Mouse (Mus musculus) heart, postnatal 0 days (tissue): ENCODE results near the gene Lmnb2. TPM values are rescaled to one million over a fixed set of nuclear protein-coding genes. Genes with fewer than 3 reads are reported as not detected.
A peak's percentile ranks its signal among the peaks of the same experiment; 100 is the strongest.

Experiments used
- ATAC-seq: fragments of 200-750 bp; cut with Nextera tagmentation; 2 replicates; pipeline ENCODE4 v1.8.0; 2017; ENCODE audit warnings: low read depth, moderate number of reproducible peaks, moderate library complexity; ENCODE audit not compliant: insufficient read depth
- DNase-seq: peaks from one replicate; pipeline ENCODE4 v3.0.0-alpha.2; 2016; ENCODE audit warnings: low spot score
- H3K27ac ChIP-seq: fragments of 300-500 bp; sonication (generic); 2 replicates; pipeline ENCODE4 v1.5.1; 2014; ENCODE audit warnings: low read depth, mild to moderate bottlenecking
- H3K27me3 ChIP-seq: fragments of 300-500 bp; sonication (generic); 2 replicates; pipeline ENCODE4 v1.6.1; 2014; ENCODE audit warnings: low read length, mixed read lengths; ENCODE audit not compliant: control insufficient read depth, insufficient read depth
- H3K36me3 ChIP-seq: fragments of 300-500 bp; sonication (generic); replicated peaks from 2 replicates; pipeline ENCODE4 v1.6.1; 2014; ENCODE audit warnings: low read length, mixed read lengths; ENCODE audit not compliant: control insufficient read depth, insufficient read depth
- H3K4me1 ChIP-seq: fragments of 300-500 bp; sonication (generic); 2 replicates; pipeline ENCODE4 v1.6.1; 2014; ENCODE audit warnings: antibody characterized with exemption; ENCODE audit not compliant: control insufficient read depth, insufficient read depth
- H3K4me2 ChIP-seq: fragments of 300-500 bp; sonication (generic); 2 replicates; pipeline ENCODE4 v1.6.1; 2014; ENCODE audit warnings: low read depth, mild to moderate bottlenecking, low read length, moderate library complexity
- H3K4me3 ChIP-seq: fragments of 300-500 bp; sonication (generic); 2 replicates; pipeline ENCODE4 v1.5.1; 2014; ENCODE audit warnings: low read depth, low read length
- H3K9ac ChIP-seq: fragments of 300-500 bp; sonication (generic); replicated peaks from 2 replicates; pipeline ENCODE4 v1.6.1; 2014; ENCODE audit warnings: low read depth, low read length, mixed read lengths
- H3K9me3 ChIP-seq: fragments of 300-500 bp; sonication (generic); replicated peaks from 2 replicates; pipeline ENCODE4 v1.6.1; 2016; ENCODE audit warnings: low read length; ENCODE audit not compliant: control insufficient read depth
- CTCF ChIP-seq: IDR thresholded peaks from 2 replicates; pipeline ENCODE4 v1.5.1; 2016; ENCODE audit warnings: antibody characterized with exemption, control low read depth, low read depth
- EP300 ChIP-seq: IDR thresholded peaks from 2 replicates; pipeline ENCODE4 v1.6.1; 2016; ENCODE audit warnings: antibody characterized with exemption, low read depth
- WGBS: fragments of 180-500 bp; shearing (Covaris S2); extraction: QIAGEN DNeasy Blood & Tissue Kit; methylation state at CpG from one replicate; pipeline ENCODE4 v1.1.7; 2014; 5-methylcytosine and 5-hydroxymethylcytosine counted together
- polyA plus RNA-seq: library from polyadenylated mRNA; unstranded; fragments of >200 nt; fragmentation: Nextera tagmentation; extraction: Ambion mirVana; gene quantifications from 2 replicates; pipeline ENCODE4 v1.2.1, GENCODE M21; 2015
- total RNA-seq: library from RNA; depleted of rRNA; stranded (reverse); fragments of >200 nt; gene quantifications from 2 replicates; pipeline ENCODE4 v1.2.3, GENCODE M21; 2014; ENCODE audit warnings: low replicate concordance

Lmnb2 gene
- total and polyA plus RNA-seq, 2 experiments from 2014 or later: 9.1 to 13.9 TPM

DNA sequence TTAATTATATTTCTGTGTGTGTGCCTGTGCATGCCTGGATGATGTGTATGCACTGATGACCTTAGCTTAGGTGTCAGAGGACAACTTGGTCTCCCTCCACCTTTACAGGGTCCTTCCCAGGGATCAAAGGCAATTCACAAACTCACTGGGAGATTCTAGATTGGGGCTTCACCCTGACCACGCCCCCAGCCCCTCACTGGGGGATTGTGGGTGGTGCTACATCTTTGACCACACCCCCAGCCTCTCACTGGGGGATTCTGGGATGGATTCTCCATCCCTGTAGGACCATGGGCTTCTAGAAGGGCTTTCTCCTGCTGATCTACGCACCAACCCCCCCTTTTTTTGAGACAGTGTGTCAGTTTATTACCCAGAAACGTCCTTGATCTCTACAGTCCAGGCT is 7.4 kb upstream of the Lmnb2 start:
- DNase-seq (no peak), ATAC-seq (no peak)
- H3K27ac ChIP-seq: no peak overlapping the region
- WGBS: 36% methylated on average over 3 of the region's 3 CpGs
- no peaks in the 10 kb centered on the region for H3K36me3 ChIP-seq
- H3K4me2 ChIP-seq: no peak overlapping the region
- H3K9ac ChIP-seq: no peak overlapping the region
- H3K27me3 ChIP-seq: no peaks in the 10 kb centered on the region
- no peak overlapping the region for H3K4me3 ChIP-seq
- H3K4me1 ChIP-seq: peaks cover 14% of the 10 kb centered on the region
- no peaks in the 10 kb centered on the region for H3K9me3 ChIP-seq
- TF ChIP-seq CTCF: no peak
- no peak for TF ChIP-seq EP300

DNA sequence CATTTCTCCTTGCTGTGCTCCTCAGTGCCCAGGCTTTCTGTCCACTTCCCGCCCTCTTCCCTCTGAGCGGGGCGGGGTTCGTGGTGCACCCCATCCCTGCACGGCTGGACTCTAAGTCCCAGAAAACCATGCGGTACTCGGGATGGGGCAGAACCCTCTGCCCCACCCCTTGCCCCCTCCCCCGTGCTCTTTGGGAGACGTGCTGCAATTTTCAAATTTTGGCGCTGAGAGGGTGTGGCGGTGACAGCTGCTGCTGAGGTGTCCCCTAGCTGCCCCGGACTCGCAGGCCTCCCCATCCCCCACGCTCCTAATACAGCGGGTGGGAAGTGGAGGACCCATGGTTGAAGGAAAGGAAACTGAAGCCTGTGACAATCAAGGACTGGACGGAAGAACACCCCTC is 3.9 kb upstream of the Lmnb2 start:
- peak overlapping the region; percentile 42 for H3K4me3 ChIP-seq
- H3K27ac ChIP-seq: peak overlapping the region; percentile 21; the same call in 1 of the 2 replicates
- DNase-seq (peak; percentile 41), ATAC-seq (peak; percentile 62)
- no peaks in the 10 kb centered on the region for H3K36me3 ChIP-seq
- peaks cover 15% of the 10 kb centered on the region for H3K4me1 ChIP-seq
- no peak for TF ChIP-seq EP300
- no peak for TF ChIP-seq CTCF
- H3K4me2 ChIP-seq: peak overlapping the region; percentile 58
- H3K9me3 ChIP-seq: no peaks in the 10 kb centered on the region
- 3% methylated on average over 16 of the region's 16 CpGs for WGBS
- no peaks in the 10 kb centered on the region for H3K27me3 ChIP-seq
- peak overlapping the region; percentile 42 for H3K9ac ChIP-seq

DNA sequence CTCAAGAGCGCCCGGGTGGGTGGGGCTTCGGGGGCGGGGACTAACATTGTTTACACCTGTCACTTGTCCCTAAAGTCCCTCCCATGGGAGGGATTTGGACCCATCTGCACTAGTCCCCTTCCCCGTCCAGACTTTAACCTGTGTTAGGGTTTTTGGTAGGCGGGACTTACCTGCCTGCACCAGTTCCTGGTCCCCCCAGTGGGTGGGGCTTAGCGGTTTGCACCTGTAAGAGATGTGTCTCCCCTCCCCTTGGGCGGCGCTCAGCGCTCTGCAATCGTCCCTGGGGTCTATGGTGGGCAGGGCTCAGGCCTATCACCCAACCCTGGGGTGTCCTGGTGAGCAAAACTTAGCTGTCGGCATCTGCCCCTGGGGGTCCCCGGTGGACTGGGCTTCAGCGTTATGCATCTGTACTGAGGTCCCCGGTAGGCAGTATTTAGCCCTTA is 688 bp downstream of the Lmnb2 start:
- Histone ChIP-seq H3K27me3 (no peaks in the 10 kb centered on the region), H3K36me3 (no peaks in the 10 kb centered on the region; the same call in 1 of the 2 replicates), H3K4me3 (peak overlapping the region; percentile 85), H3K4me1 (peaks cover 16% of the 10 kb centered on the region), H3K4me2 (peak overlapping the region; percentile 89), H3K9ac (peak overlapping the region; percentile 71), H3K9me3 (no peaks in the 10 kb centered on the region), H3K27ac (no peak overlapping the region)
- ATAC-seq (peak; percentile 3; the same call in 1 of the 2 replicates), DNase-seq (no peak)
- WGBS: 3% methylated on average over 15 of the region's 15 CpGs
- TF ChIP-seq EP300 (no peak), CTCF (no peak)

DNA sequence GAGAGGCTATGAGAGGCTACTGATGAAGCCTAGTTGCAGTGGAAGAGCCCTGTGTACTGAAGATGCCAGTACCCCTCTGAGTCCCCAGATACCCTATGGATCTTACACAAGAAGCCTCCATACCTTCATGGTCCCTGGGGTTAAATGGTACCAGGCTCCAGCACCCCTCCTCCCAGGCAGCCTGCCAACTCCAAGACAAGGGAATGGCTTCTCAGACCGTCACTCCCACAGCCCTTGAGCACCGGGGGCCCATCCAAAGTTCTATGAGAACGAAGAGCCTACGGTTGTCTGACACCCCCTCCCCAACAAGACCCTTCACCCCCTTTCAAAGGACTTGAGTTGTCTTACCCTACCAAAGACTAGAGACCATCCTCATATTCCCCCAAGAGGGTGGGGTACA is 2.3 kb downstream of the Lmnb2 start:
- Histone ChIP-seq H3K4me3 (no peak overlapping the region), H3K9ac (no peak overlapping the region), H3K4me2 (no peak overlapping the region), H3K36me3 (peaks cover 10% of the 10 kb centered on the region), H3K9me3 (no peaks in the 10 kb centered on the region), H3K4me1 (peaks cover 11% of the 10 kb centered on the region), H3K27me3 (no peaks in the 10 kb centered on the region), H3K27ac (no peak overlapping the region)
- DNase-seq (no peak), ATAC-seq (no peak)
- TF ChIP-seq EP300 (no peak), CTCF (no peak)
- WGBS: 64% methylated on average over 4 of the region's 4 CpGs

DNA sequence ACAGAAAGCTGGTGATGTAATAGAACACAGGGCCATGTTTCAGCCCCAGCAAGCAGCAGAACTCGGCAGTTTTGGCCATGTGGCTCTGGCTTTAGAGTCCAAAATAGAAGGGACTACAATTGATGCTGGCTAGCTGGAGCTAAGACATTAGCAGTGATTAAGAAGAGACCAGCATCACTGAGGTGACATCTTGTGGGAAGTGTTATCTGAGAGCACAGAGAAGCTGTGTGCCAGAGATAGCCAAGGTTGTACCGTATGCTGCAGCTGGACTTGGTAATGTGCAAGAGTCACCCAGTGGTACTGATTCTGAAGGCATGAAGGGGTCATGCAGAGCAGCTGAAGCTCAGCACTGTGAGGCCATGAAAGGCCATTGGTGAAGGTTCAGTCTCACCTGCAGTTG is 2.8 kb downstream of the Lmnb2 start:
- H3K4me2 ChIP-seq: no peak overlapping the region
- H3K9me3 ChIP-seq: no peaks in the 10 kb centered on the region
- TF ChIP-seq EP300: no peak
- no peak for TF ChIP-seq CTCF
- no peak for DNase-seq
- WGBS: 75% methylated on average over 2 of the region's 2 CpGs
- no peak overlapping the region for H3K4me3 ChIP-seq
- H3K27ac ChIP-seq: no peak overlapping the region
- ATAC-seq: no peak
- no peak overlapping the region for H3K9ac ChIP-seq
- H3K27me3 ChIP-seq: no peaks in the 10 kb centered on the region
- H3K4me1 ChIP-seq: peaks cover 11% of the 10 kb centered on the region
- peaks cover 12% of the 10 kb centered on the region for H3K36me3 ChIP-seq

DNA sequence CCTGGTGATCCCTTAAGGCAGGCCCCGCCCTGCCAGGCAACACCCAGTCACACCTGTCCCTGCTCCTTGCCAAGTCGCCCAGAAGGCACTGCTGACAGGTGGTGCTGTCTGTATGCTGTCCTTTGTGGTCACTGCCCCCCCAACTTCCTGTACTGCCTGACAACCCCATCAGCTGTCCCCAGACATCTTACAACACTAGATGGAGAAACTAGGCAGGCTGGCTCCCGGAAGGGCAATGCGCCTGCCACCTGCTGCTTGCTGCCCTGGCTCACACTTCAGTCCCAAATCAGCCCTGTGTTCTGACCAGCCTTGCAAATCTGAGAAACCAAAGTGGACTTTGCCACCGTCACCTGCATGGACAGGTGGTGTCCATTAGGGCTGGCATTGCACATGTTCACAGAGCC is 3.8 kb downstream of the Lmnb2 start:
- no peaks in the 10 kb centered on the region for H3K27me3 ChIP-seq
- no peaks in the 10 kb centered on the region for H3K9me3 ChIP-seq
- DNase-seq: no peak
- TF ChIP-seq EP300: no peak
- TF ChIP-seq CTCF: no peak
- peaks cover 21% of the 10 kb centered on the region for H3K36me3 ChIP-seq
- H3K9ac ChIP-seq: no peak overlapping the region
- H3K27ac ChIP-seq: no peak overlapping the region
- 88% methylated on average over 5 of the region's 5 CpGs for WGBS
- ATAC-seq: no peak
- H3K4me3 ChIP-seq: no peak overlapping the region
- no peak overlapping the region for H3K4me2 ChIP-seq
- peaks cover 11% of the 10 kb centered on the region for H3K4me1 ChIP-seq
